Mouse (Mus musculus) midbrain, embryonic 12.5 days (tissue): ENCODE measurements at regions not wholly inside any gene's neighbourhood (a gene's known extent, or its start where the extent isn't known, plus 50 kb on each side); places are given as distances from the start of the nearest gene placed in this dataset.

Source experiments
- ATAC-seq: fragments of 200-750 bp; cut with Nextera tagmentation; 2 replicates; pipeline ENCODE4 v1.8.0; 2017; ENCODE audit warnings: low read depth, moderate TSS enrichment, moderate library complexity; ENCODE audit not compliant: low FRiP score
- H3K27ac ChIP-seq: fragments of 300-500 bp; sonication (generic); replicated peaks from 2 replicates; pipeline ENCODE4 v1.5.1; 2016; ENCODE audit warnings: mild to moderate bottlenecking
- H3K27me3 ChIP-seq: fragments of 300-500 bp; sonication (generic); 2 replicates; pipeline ENCODE4 v1.6.1; 2016; ENCODE audit warnings: mild to moderate bottlenecking
- H3K36me3 ChIP-seq: fragments of 300-500 bp; sonication (generic); 2 replicates; pipeline ENCODE4 v1.6.1; 2016
- H3K4me1 ChIP-seq: fragments of 300-500 bp; sonication (generic); 2 replicates; pipeline ENCODE4 v1.6.1; 2016
- H3K4me2 ChIP-seq: fragments of 300-500 bp; sonication (generic); replicated peaks from 2 replicates; pipeline ENCODE4 v1.6.1; 2016; ENCODE audit warnings: mild to moderate bottlenecking, moderate library complexity
- H3K4me3 ChIP-seq: fragments of 300-500 bp; sonication (generic); 2 replicates; pipeline ENCODE4 v1.5.1; 2016; ENCODE audit warnings: mild to moderate bottlenecking
- H3K9ac ChIP-seq: fragments of 300-500 bp; sonication (generic); replicated peaks from 2 replicates; pipeline ENCODE4 v1.6.1; 2016; ENCODE audit warnings: mild to moderate bottlenecking, moderate library complexity
- H3K9me3 ChIP-seq: fragments of 300-500 bp; sonication (generic); 2 replicates; pipeline ENCODE4 v1.6.1; 2016; ENCODE audit warnings: mild to moderate bottlenecking
- WGBS: fragments of 180-500 bp; shearing (Covaris S2); methylation state at CpG from one replicate; pipeline ENCODE4 v1.1.7; 2016; 5-methylcytosine and 5-hydroxymethylcytosine counted together

GRCm38 (mm10) chr16:50762096-50762495, 171.1 kb upstream of the Ccdc54 start:
- Histone ChIP-seq H3K27me3 (no peaks in the 10 kb centered on the region), H3K27ac (no peak overlapping the region), H3K9ac (no peak overlapping the region), H3K9me3 (no peaks in the 10 kb centered on the region), H3K4me3 (no peak overlapping the region), H3K36me3 (no peaks in the 10 kb centered on the region), H3K4me2 (no peak overlapping the region), H3K4me1 (no peaks in the 10 kb centered on the region)
- ATAC-seq, result no peak
- 85% methylated on average over 3 of the region's 3 CpGs for WGBS

- no peaks in the 10 kb centered on the region for H3K27me3 ChIP-seq
- H3K36me3 ChIP-seq, result no peaks in the 10 kb centered on the region
- H3K4me3 ChIP-seq, result no peak overlapping the region
- 73% methylated on average over 5 of the region's 5 CpGs for WGBS
- no peaks in the 10 kb centered on the region for H3K9me3 ChIP-seq
- H3K4me1 ChIP-seq, result no peaks in the 10 kb centered on the region
- H3K27ac ChIP-seq, result no peak overlapping the region
- no peak overlapping the region for H3K9ac ChIP-seq
- no peak for ATAC-seq
- H3K4me2 ChIP-seq, result no peak overlapping the region
Measured at GRCm38 (mm10) chr16:50759979-50760378, 169.0 kb upstream of the Ccdc54 start.

- Histone ChIP-seq H3K4me3 (no peak overlapping the region), H3K9ac (no peak overlapping the region), H3K27me3 (no peaks in the 10 kb centered on the region), H3K27ac (no peak overlapping the region), H3K4me2 (no peak overlapping the region), H3K36me3 (no peaks in the 10 kb centered on the region), H3K4me1 (no peaks in the 10 kb centered on the region), H3K9me3 (no peaks in the 10 kb centered on the region)
- WGBS, result 45% methylated on average over 4 of the region's 4 CpGs
- no peak for ATAC-seq
Measured at GRCm38 (mm10) chr16:50756696-50757095, 165.7 kb upstream of the Ccdc54 start.

- H3K36me3 ChIP-seq, result no peaks in the 10 kb centered on the region
- 22% methylated on average over 3 of the region's 3 CpGs for WGBS
- H3K4me2 ChIP-seq, result no peak overlapping the region
- no peak for ATAC-seq
- H3K9ac ChIP-seq, result no peak overlapping the region
- no peaks in the 10 kb centered on the region for H3K4me1 ChIP-seq
- no peak overlapping the region for H3K27ac ChIP-seq
- H3K27me3 ChIP-seq, result no peaks in the 10 kb centered on the region
- H3K4me3 ChIP-seq, result no peak overlapping the region
- no peaks in the 10 kb centered on the region for H3K9me3 ChIP-seq
Measured at GRCm38 (mm10) chr16:50753612-50754389, 162.8 kb upstream of the Ccdc54 start.

- Histone ChIP-seq H3K4me2 (no peak overlapping the region), H3K27me3 (no peaks in the 10 kb centered on the region), H3K4me1 (no peaks in the 10 kb centered on the region), H3K36me3 (no peaks in the 10 kb centered on the region), H3K9ac (no peak overlapping the region), H3K4me3 (no peak overlapping the region), H3K27ac (no peak overlapping the region), H3K9me3 (no peaks in the 10 kb centered on the region)
- 86% methylated on average over 11 of the region's 11 CpGs for WGBS
- no peak for ATAC-seq
Measured at GRCm38 (mm10) chr16:50753046-50753445, 162.1 kb upstream of the Ccdc54 start.

- no peaks in the 10 kb centered on the region for H3K27me3 ChIP-seq
- H3K9me3 ChIP-seq, result no peaks in the 10 kb centered on the region
- H3K4me1 ChIP-seq, result no peaks in the 10 kb centered on the region
- H3K36me3 ChIP-seq, result no peaks in the 10 kb centered on the region
- H3K27ac ChIP-seq, result no peak overlapping the region
- no peak overlapping the region for H3K4me2 ChIP-seq
- no peak overlapping the region for H3K9ac ChIP-seq
- WGBS, result 87% methylated on average over 10 of the region's 10 CpGs
- H3K4me3 ChIP-seq, result no peak overlapping the region
- no peak for ATAC-seq
Measured at GRCm38 (mm10) chr16:50752277-50752600, 161.3 kb upstream of the Ccdc54 start.

GRCm38 (mm10) chr16:50751495-50752276, 160.7 kb upstream of the Ccdc54 start:
- H3K4me2 ChIP-seq, result no peak overlapping the region
- H3K9ac ChIP-seq, result no peak overlapping the region
- 84% methylated on average over 9 of the region's 9 CpGs for WGBS
- no peak overlapping the region for H3K4me3 ChIP-seq
- no peaks in the 10 kb centered on the region for H3K27me3 ChIP-seq
- no peak for ATAC-seq
- no peaks in the 10 kb centered on the region for H3K36me3 ChIP-seq
- H3K9me3 ChIP-seq, result no peaks in the 10 kb centered on the region
- no peak overlapping the region for H3K27ac ChIP-seq
- no peaks in the 10 kb centered on the region for H3K4me1 ChIP-seq

GRCm38 (mm10) chr16:50747698-50748097, 156.7 kb upstream of the Ccdc54 start:
- Histone ChIP-seq H3K27ac (no peak overlapping the region), H3K36me3 (no peaks in the 10 kb centered on the region), H3K9ac (no peak overlapping the region), H3K4me1 (no peaks in the 10 kb centered on the region), H3K27me3 (no peaks in the 10 kb centered on the region), H3K4me3 (no peak overlapping the region), H3K4me2 (no peak overlapping the region), H3K9me3 (no peaks in the 10 kb centered on the region)
- ATAC-seq, result no peak
- WGBS, result 88% methylated on average over 5 of the region's 5 CpGs

- Histone ChIP-seq H3K4me1 (no peaks in the 10 kb centered on the region), H3K4me2 (no peak overlapping the region), H3K9me3 (no peaks in the 10 kb centered on the region), H3K4me3 (no peak overlapping the region), H3K9ac (no peak overlapping the region), H3K36me3 (no peaks in the 10 kb centered on the region), H3K27me3 (no peaks in the 10 kb centered on the region), H3K27ac (no peak overlapping the region)
- whole genome bisulfite sequencing, result 60% methylated on average over 2 of the region's 2 CpGs
- no peak for ATAC-seq
Measured at GRCm38 (mm10) chr16:50745723-50746122, 154.8 kb upstream of the Ccdc54 start.

- Histone ChIP-seq H3K9ac (peak overlapping the region; percentile 43), H3K4me3 (peak overlapping the region; percentile 39), H3K4me1 (peaks cover 5% of the 10 kb centered on the region; the same call in 1 of the 2 replicates), H3K9me3 (no peaks in the 10 kb centered on the region), H3K4me2 (peak overlapping the region; percentile 53), H3K27me3 (peaks cover 19% of the 10 kb centered on the region), H3K36me3 (no peaks in the 10 kb centered on the region), H3K27ac (no peak overlapping the region)
- no peak for ATAC-seq
- 37% methylated on average over 10 of the region's 10 CpGs for WGBS
Measured at GRCm38 (mm10) chr16:50737396-50737843, 146.5 kb upstream of the Ccdc54 start.

GRCm38 (mm10) chr16:50736151-50737047, 145.4 kb upstream of the Ccdc54 start:
- no peaks in the 10 kb centered on the region for H3K9me3 ChIP-seq
- H3K9ac ChIP-seq, result no peak overlapping the region
- 10% methylated on average over 21 of the region's 21 CpGs for WGBS
- no peak overlapping the region for H3K27ac ChIP-seq
- H3K27me3 ChIP-seq, result peaks cover 25% of the 10 kb centered on the region
- peak overlapping the region; percentile 53 for H3K4me2 ChIP-seq
- no peaks in the 10 kb centered on the region for H3K36me3 ChIP-seq
- ATAC-seq, result peak; percentile 87
- H3K4me3 ChIP-seq, result peak overlapping the region; percentile 39
- peaks cover 5% of the 10 kb centered on the region; the same call in 1 of the 2 replicates for H3K4me1 ChIP-seq

GRCm38 (mm10) chr16:50733359-50733758, 142.4 kb upstream of the Ccdc54 start:
- Histone ChIP-seq H3K27ac (no peak overlapping the region), H3K27me3 (peaks cover 24% of the 10 kb centered on the region), H3K36me3 (no peaks in the 10 kb centered on the region), H3K4me3 (no peak overlapping the region), H3K4me1 (peaks cover 5% of the 10 kb centered on the region; the same call in 1 of the 2 replicates), H3K9me3 (no peaks in the 10 kb centered on the region), H3K9ac (no peak overlapping the region), H3K4me2 (no peak overlapping the region)
- 96% methylated on average over 3 of the region's 3 CpGs for WGBS
- no peak for ATAC-seq
